Mouse (Mus musculus) myocyte (in vitro differentiated cells): Measurements from ENCODE around the gene Chrdl2.

Source experiments
- E2F4 ChIP-seq: IDR thresholded peaks from one replicate; pipeline ENCODE4 v1.6.1; 2011; ENCODE audit warnings: mild to moderate bottlenecking, control low read depth, moderate library complexity; ENCODE audit not compliant: insufficient read depth
- MAX ChIP-seq: IDR thresholded peaks from one replicate; pipeline ENCODE4 v1.6.1; 2011; ENCODE audit warnings: low read depth, mild to moderate bottlenecking, control low read depth
- MYOD1 ChIP-seq, 3 experiments: IDR thresholded peaks; one replicate each; pipeline ENCODE4 v1.6.1; 2011; ENCODE audit warnings: control low read depth in 2 of 3, low read depth in 2 of 3, mild to moderate bottlenecking in 2 of 3, moderate library complexity in 1 of 3; ENCODE audit not compliant: insufficient read length in 2 of 3, control insufficient read depth in 1 of 3
- MYOG ChIP-seq, 3 experiments: IDR thresholded peaks; one replicate each; pipeline ENCODE4 v1.6.1; 2011; ENCODE audit warnings: control low read depth in 2 of 3, low read depth in 2 of 3, mild to moderate bottlenecking in 2 of 3; ENCODE audit not compliant: insufficient read length in 2 of 3, control insufficient read depth in 1 of 3, insufficient read depth in 1 of 3
- POLR2A ChIP-seq: IDR thresholded peaks from one replicate; pipeline ENCODE4 v1.6.1; 2011; ENCODE audit warnings: low read depth, mild to moderate bottlenecking, control low read depth, moderate library complexity; ENCODE audit not compliant: insufficient read length
- POLR2AphosphoS2 ChIP-seq: IDR thresholded peaks from one replicate; pipeline ENCODE4 v1.6.1; 2011; ENCODE audit warnings: low read depth, control low read depth; ENCODE audit not compliant: insufficient read length
- SRF ChIP-seq: IDR thresholded peaks from one replicate; pipeline ENCODE4 v1.6.1; 2011; ENCODE audit warnings: low read depth; ENCODE audit not compliant: control insufficient read depth, insufficient read length
- TCF12 ChIP-seq: IDR thresholded peaks from one replicate; pipeline ENCODE4 v1.6.1; 2011; ENCODE audit warnings: mild to moderate bottlenecking, control low read depth; ENCODE audit not compliant: poor library complexity, insufficient read depth, severe bottlenecking
- USF1 ChIP-seq: IDR thresholded peaks from one replicate; pipeline ENCODE4 v1.6.1; 2011; ENCODE audit warnings: low read depth, mild to moderate bottlenecking, control low read depth, moderate library complexity

DNA sequence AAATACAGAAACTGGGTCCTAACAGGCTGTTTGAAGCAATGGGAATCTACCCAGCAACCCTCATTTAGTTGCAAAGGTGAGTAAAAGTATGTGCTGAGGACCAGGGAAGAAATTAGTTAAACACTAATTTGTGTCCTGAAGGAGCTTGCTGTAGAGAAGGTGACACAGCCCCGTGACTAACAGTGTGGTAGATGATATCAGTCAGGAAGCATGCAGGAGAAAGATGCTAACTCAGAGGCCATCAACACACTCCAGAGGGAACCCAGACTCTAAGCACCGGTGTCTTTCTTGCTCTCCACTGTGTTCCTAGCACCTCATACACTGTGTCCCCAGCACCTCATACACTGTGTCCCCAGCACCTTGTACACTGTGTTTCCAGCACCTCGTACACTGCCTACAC is 7.3 kb upstream of the Chrdl2 start:
- TF ChIP-seq MAX (no peak), POLR2A (no peak), TCF12 (no peak), POLR2AphosphoS2 (no peak), SRF (no peak), MYOD1 (IDR thresholded peaks at IDR 0.05; ENCODE audit: control insufficient read depth in 1 of 3, insufficient read length in 2 of 3, low read depth in 2 of 3) (no peak), E2F4 (no peak), USF1 (no peak), MYOG (IDR thresholded peaks at IDR 0.05; ENCODE audit: control insufficient read depth in 1 of 3, insufficient read depth in 1 of 3, insufficient read length in 2 of 3, low read depth in 2 of 3) (no peak)
